ENCODE assay signal across 8 mouse cellular contexts in the genomic region with DNA sequence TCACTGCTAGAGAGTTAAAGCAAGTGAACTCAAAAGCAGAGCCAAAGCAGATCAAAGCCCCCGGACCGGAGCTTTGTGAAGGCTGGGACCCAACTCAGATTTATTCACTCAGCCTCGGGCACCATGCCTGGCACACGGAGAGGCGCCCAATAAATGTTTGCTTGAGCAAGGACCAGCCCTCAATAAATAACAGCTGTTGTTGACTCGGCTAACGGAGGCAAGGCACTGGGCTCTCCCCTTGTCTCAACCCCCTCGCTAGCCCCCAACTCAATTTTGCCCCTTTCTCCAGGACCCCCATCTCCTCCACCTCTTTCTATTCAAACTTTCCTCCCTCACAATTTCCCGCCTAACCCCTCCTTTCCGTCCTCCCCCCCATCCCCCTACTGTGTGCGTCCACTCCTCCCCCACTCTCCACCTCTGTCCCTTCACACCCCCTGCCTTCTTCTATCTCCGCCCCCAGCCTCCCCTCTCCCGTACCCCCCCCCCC. TPM values are rescaled to one million over a fixed set of nuclear protein-coding genes. Genes with fewer than 3 reads are reported as not detected.
DNase-seq lines count a peak whose midpoint lies in the region; ATAC-seq lines count a peak whose summit lies in the region.

No protein-coding gene starts in this region.

- peak overlapping the region; percentile 76 for H3K4me3 ChIP-seq in heart, embryonic 13.5 days
- peak overlapping the region; percentile 67 for H3K4me3 ChIP-seq in embryonic facial prominence, embryonic 12.5 days
- peak overlapping the region; percentile 59 for H3K4me3 ChIP-seq in midbrain, embryonic 14.5 days (replicated peaks; ENCODE audit: low read depth, low read length)

- H3K4me2 ChIP-seq in heart, embryonic 13.5 days: peak overlapping the region; percentile 83
- H3K4me2 ChIP-seq in embryonic facial prominence, embryonic 12.5 days (replicated peaks): peak overlapping the region; percentile 76
- peak overlapping the region; percentile 75 for H3K4me2 ChIP-seq in midbrain, embryonic 14.5 days (ENCODE audit: low read length)

- WGBS in heart, embryonic 13.5 days: 11% methylated on average over 13 of the region's 13 CpGs
- WGBS in embryonic facial prominence, embryonic 12.5 days: 5% methylated on average over 11 of the region's 13 CpGs
- 5% methylated on average over 13 of the region's 13 CpGs for WGBS in midbrain, embryonic 14.5 days

- H3K27me3 ChIP-seq in heart, embryonic 13.5 days (replicated peaks): no peaks in the 10 kb centered on the region
- no peaks in the 10 kb centered on the region for H3K27me3 ChIP-seq in embryonic facial prominence, embryonic 12.5 days
- H3K27me3 ChIP-seq in midbrain, embryonic 14.5 days (ENCODE audit: control insufficient read depth, insufficient read depth, low read length): no peaks in the 10 kb centered on the region

- no peaks in the 10 kb centered on the region for H3K9me3 ChIP-seq in heart, embryonic 13.5 days
- no peaks in the 10 kb centered on the region for H3K9me3 ChIP-seq in embryonic facial prominence, embryonic 12.5 days
- H3K9me3 ChIP-seq in midbrain, embryonic 14.5 days (ENCODE audit: control insufficient read depth, low read length): no peaks in the 10 kb centered on the region

- H3K27ac ChIP-seq in heart, embryonic 13.5 days (replicated peaks): peak overlapping the region; percentile 77
- H3K27ac ChIP-seq in embryonic facial prominence, embryonic 12.5 days: peak overlapping the region; percentile 90
- H3K27ac ChIP-seq in midbrain, embryonic 14.5 days (replicated peaks; ENCODE audit: low read depth, low read length): peak overlapping the region; percentile 73

- H3K4me1 ChIP-seq in heart, embryonic 13.5 days: peaks cover 40% of the 10 kb centered on the region
- H3K4me1 ChIP-seq in embryonic facial prominence, embryonic 12.5 days: peaks cover 19% of the 10 kb centered on the region
- peaks cover 14% of the 10 kb centered on the region; the same call in 1 of the 2 replicates for H3K4me1 ChIP-seq in midbrain, embryonic 14.5 days (ENCODE audit: control insufficient read depth, insufficient read depth, low read length)

- H3K36me3 ChIP-seq in heart, embryonic 13.5 days: peaks cover 8% of the 10 kb centered on the region
- H3K36me3 ChIP-seq in embryonic facial prominence, embryonic 12.5 days: peaks cover 6% of the 10 kb centered on the region
- peaks cover under 1% of the 10 kb centered on the region; the same call in 1 of the 2 replicates for H3K36me3 ChIP-seq in midbrain, embryonic 14.5 days (ENCODE audit: control insufficient read depth, insufficient read depth, low read length)

- no peak for ATAC-seq in heart, embryonic 13.5 days (ENCODE audit: extremely low read depth, insufficient number of reproducible peaks, low FRiP score, low TSS enrichment)
- peak; percentile 20 for ATAC-seq in CD4-positive, CD25-positive, alpha-beta regulatory T cell, adult 4 months
- ATAC-seq in embryonic facial prominence, embryonic 12.5 days (ENCODE audit: insufficient number of reproducible peaks, insufficient read depth, low FRiP score, low TSS enrichment): peak; percentile 7; the same call in 1 of the 2 replicates
- ATAC-seq in midbrain, embryonic 14.5 days (ENCODE audit: low FRiP score, low TSS enrichment): peak; percentile 69; the same call in 1 of the 2 replicates

- no peak for DNase-seq in heart, adult 9 months (ENCODE audit: low spot score in 2 of 2)
- DNase-seq in induced T-regulatory cell, adult 2 months (ENCODE audit: low read depth): peak; percentile 46
- DNase-seq in midbrain, embryonic 14.5 days: peak; percentile 47
- DNase-seq in urinary bladder, adult 2 months (ENCODE audit: low spot score): no peak
- DNase-seq in adipocyte (ENCODE audit: low spot score): no peak

- H3K9ac ChIP-seq in heart, embryonic 13.5 days: peak overlapping the region; percentile 90
- peak overlapping the region; percentile 71 for H3K9ac ChIP-seq in embryonic facial prominence, embryonic 12.5 days
- H3K9ac ChIP-seq in midbrain, embryonic 14.5 days (replicated peaks; ENCODE audit: low read length): peak overlapping the region; percentile 73

RNA-seq across cellular contexts. Expression of a gene that starts 0.5 kb away (rescaled TPM):
- polyA plus RNA-seq in heart, embryonic 13.5 days (2015; fragmentation: Nextera tagmentation; extraction: Ambion mirVana): 39.3 and 41.8 TPM in 2 replicates
- polyA plus RNA-seq in CD4-positive, CD25-positive, alpha-beta regulatory T cell, adult 4 months (2017; shearing (Covaris generic)): 10 to 100 TPM; 53.9 to 80.8 TPM
- 93.7 and 112 TPM in 2 replicates for polyA plus RNA-seq in embryonic facial prominence, embryonic 12.5 days (2016; fragmentation: Nextera tagmentation; extraction: Ambion mirVana)
- 39.3 and 41.7 TPM in 2 replicates for polyA plus RNA-seq in midbrain, embryonic 14.5 days (2014; fragmentation: Nextera tagmentation; extraction: Ambion mirVana)
- 78.8 and 99.6 TPM in 2 replicates for polyA plus RNA-seq in urinary bladder, adult 2 months (2012; rRNA removed)

RNA-seq across cellular contexts. Expression of a gene that starts 32.0 kb away (rescaled TPM):
- 2.1 and 3.0 TPM in 2 replicates for polyA plus RNA-seq in heart, embryonic 13.5 days (2015; fragmentation: Nextera tagmentation; extraction: Ambion mirVana)
- 10 to 100 TPM; 51.2 to 91.0 TPM for polyA plus RNA-seq in CD4-positive, CD25-positive, alpha-beta regulatory T cell, adult 4 months (2017; shearing (Covaris generic))
- polyA plus RNA-seq in embryonic facial prominence, embryonic 12.5 days (2016; fragmentation: Nextera tagmentation; extraction: Ambion mirVana): 3.5 and 3.6 TPM in 2 replicates
- polyA plus RNA-seq in midbrain, embryonic 14.5 days (2014; fragmentation: Nextera tagmentation; extraction: Ambion mirVana): 0.72 and 1.8 TPM in 2 replicates
- polyA plus RNA-seq in urinary bladder, adult 2 months (2012; rRNA removed): 6.4 and 6.5 TPM in 2 replicates

Comparison
In these comparisons a context has a peak if more than half of its experiments do, and no peak if none do; other contexts are left out.
1. DNase-seq: peak in induced T-regulatory cell, adult 2 months (single experiment) and midbrain, embryonic 14.5 days (single experiment); none in heart, adult 9 months (0 of 2), urinary bladder, adult 2 months (single experiment) and adipocyte (single experiment).
2. Peak in every context shown above with its lines, with median percentiles within 50 percentile points of each other: H3K27ac ChIP-seq, H3K4me2 ChIP-seq, H3K4me3 ChIP-seq and H3K9ac ChIP-seq.